Mouse (Mus musculus) hindbrain, embryonic 14.5 days (tissue): ENCODE results near the gene Gm17428. TPM values are rescaled to one million over a fixed set of nuclear protein-coding genes. Genes with fewer than 3 reads are reported as not detected.
"Not testable (repeated sequence)": the region's sequence is repeated elsewhere in the genome, so short reads cannot be mapped to it uniquely, and the experiment has no call there.

Experiments used
- ATAC-seq: fragments of 200-750 bp; cut with Nextera tagmentation; 2 replicates; pipeline ENCODE4 v1.8.0; 2017; ENCODE audit warnings: moderate number of reproducible peaks, mild to moderate bottlenecking, moderate TSS enrichment, moderate library complexity; ENCODE audit not compliant: low FRiP score
- DNase-seq: peaks from one replicate; pipeline ENCODE4 v3.0.0-alpha.2; 2015; ENCODE audit warnings: low spot score
- H3K27ac ChIP-seq: fragments of 300-500 bp; sonication (generic); 2 replicates; pipeline ENCODE4 v1.5.1; 2014; ENCODE audit warnings: mild to moderate bottlenecking, moderate library complexity
- H3K27me3 ChIP-seq: fragments of 300-500 bp; sonication (generic); 2 replicates; pipeline ENCODE4 v1.6.1; 2014; ENCODE audit warnings: mild to moderate bottlenecking, low read length, mixed read lengths; ENCODE audit not compliant: control insufficient read depth, insufficient read depth
- H3K36me3 ChIP-seq: fragments of 300-500 bp; sonication (generic); replicated peaks from 2 replicates; pipeline ENCODE4 v1.6.1; 2014; ENCODE audit not compliant: control insufficient read depth, insufficient read depth
- H3K4me1 ChIP-seq: fragments of 300-500 bp; sonication (generic); replicated peaks from 2 replicates; pipeline ENCODE4 v1.6.1; 2014; ENCODE audit warnings: antibody characterized with exemption, low read length, mixed read lengths; ENCODE audit not compliant: control insufficient read depth, insufficient read depth
- H3K4me2 ChIP-seq: fragments of 300-500 bp; sonication (generic); replicated peaks from 2 replicates; pipeline ENCODE4 v1.6.1; 2014; ENCODE audit warnings: mild to moderate bottlenecking, moderate library complexity
- H3K4me3 ChIP-seq: fragments of 300-500 bp; sonication (generic); replicated peaks from 2 replicates; pipeline ENCODE4 v1.5.1; 2014; ENCODE audit warnings: mild to moderate bottlenecking, low read length
- H3K9ac ChIP-seq: fragments of 300-500 bp; sonication (generic); 2 replicates; pipeline ENCODE4 v1.6.1; 2014
- H3K9me3 ChIP-seq: fragments of 300-500 bp; sonication (generic); 2 replicates; pipeline ENCODE4 v1.6.1; 2016; ENCODE audit warnings: low read length; ENCODE audit not compliant: control insufficient read depth
- WGBS: fragments of 180-500 bp; shearing (Covaris S2); extraction: QIAGEN DNeasy Blood & Tissue Kit; methylation state at CpG from one replicate; pipeline ENCODE4 v1.1.7; 2014; 5-methylcytosine and 5-hydroxymethylcytosine counted together
- polyA plus RNA-seq: library from polyadenylated mRNA; unstranded; fragments of >200 nt; fragmentation: Nextera tagmentation; extraction: Ambion mirVana; gene quantifications from 2 replicates; pipeline ENCODE4 v1.2.1, GENCODE M21; 2014

The Gm17428 gene
- polyA plus RNA-seq, 1 experiment from 2014 or later, result not detected

- Histone ChIP-seq H3K4me1 (peaks cover under 1% of the 10 kb centered on the region; the same call in 1 of the 2 replicates), H3K9ac (no peak overlapping the region), H3K4me2 (no peak overlapping the region), H3K27me3 (no peaks in the 10 kb centered on the region), H3K9me3 (no peaks in the 10 kb centered on the region), H3K27ac (no peak overlapping the region), H3K36me3 (no peaks in the 10 kb centered on the region), H3K4me3 (no peak overlapping the region)
- no peak for ATAC-seq
- DNase-seq, result no peak
These were observed 8.4 kb upstream of the Gm17428 start for GRCm38 (mm10) chr14:54968344-54968743.

- H3K36me3 ChIP-seq, H3K4me3 ChIP-seq, ATAC-seq, H3K9ac ChIP-seq, H3K9me3 ChIP-seq, H3K4me2 ChIP-seq, DNase-seq, H3K27me3 ChIP-seq: not testable (repeated sequence)
- 98% methylated on average over 8 of the region's 11 CpGs for WGBS
- peak overlapping the region; percentile 91 for H3K27ac ChIP-seq
- H3K4me1 ChIP-seq, result peaks cover 15% of the 10 kb centered on the region
These were observed 3.9 kb upstream of the Gm17428 start for GRCm38 (mm10) chr14:54972786-54973185.

GRCm38 (mm10) chr14:54974068-54974791, 2.5 kb upstream of the Gm17428 start:
- no peak overlapping the region for H3K4me2 ChIP-seq
- ATAC-seq, result peak; percentile 62
- H3K36me3 ChIP-seq, result no peaks in the 10 kb centered on the region
- 0 out of 2 replicates have a peak overlapping the region, but pooled peaks have one; percentile 20 for H3K9ac ChIP-seq
- peak overlapping the region; percentile 91 for H3K27ac ChIP-seq
- H3K27me3 ChIP-seq, result no peaks in the 10 kb centered on the region
- 73% methylated on average over 6 of the region's 6 CpGs for WGBS
- no peaks in the 10 kb centered on the region for H3K9me3 ChIP-seq
- DNase-seq, result peak; percentile 76
- peaks cover 15% of the 10 kb centered on the region for H3K4me1 ChIP-seq
- no peak overlapping the region for H3K4me3 ChIP-seq

- Histone ChIP-seq H3K9ac (no peak overlapping the region), H3K4me3 (no peak overlapping the region), H3K36me3 (no peaks in the 10 kb centered on the region), H3K9me3 (no peaks in the 10 kb centered on the region), H3K4me2 (no peak overlapping the region), H3K27me3 (no peaks in the 10 kb centered on the region), H3K27ac (no peak overlapping the region), H3K4me1 (peaks cover 11% of the 10 kb centered on the region)
- ATAC-seq, result no peak
- no peak for DNase-seq
- 91% methylated on average over 8 of the region's 8 CpGs for WGBS
These were observed 1.9 kb downstream of the Gm17428 start for GRCm38 (mm10) chr14:54978664-54979063.

DNA sequence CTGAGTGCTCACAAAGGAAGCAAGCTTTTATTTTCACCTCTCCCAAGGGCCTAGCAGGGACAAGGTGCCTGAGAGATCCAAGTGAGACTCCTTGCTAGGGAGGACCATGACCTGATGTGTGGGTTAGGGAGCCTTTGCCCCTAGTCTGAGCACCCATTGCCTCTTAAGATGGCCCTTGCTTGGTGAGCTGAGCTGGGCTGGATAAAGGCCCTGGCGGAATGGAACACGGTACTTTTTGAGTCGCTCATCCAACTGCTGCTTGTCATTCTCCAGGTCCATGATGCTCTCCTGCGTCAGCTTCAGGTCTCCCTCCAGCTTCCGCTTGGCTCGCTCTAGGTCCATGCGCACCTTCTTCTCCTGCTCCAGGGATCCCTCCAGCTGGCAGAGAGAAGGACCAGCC, 5.2 kb downstream of the Gm17428 start:
- Histone ChIP-seq H3K27me3 (no peaks in the 10 kb centered on the region), H3K9me3 (no peaks in the 10 kb centered on the region), H3K27ac (no peak overlapping the region), H3K4me1 (no peaks in the 10 kb centered on the region), H3K4me2 (no peak overlapping the region), H3K4me3 (no peak overlapping the region), H3K36me3 (no peaks in the 10 kb centered on the region), H3K9ac (no peak overlapping the region)
- no peak for ATAC-seq
- DNase-seq, result no peak
- WGBS, result 89% methylated on average over 7 of the region's 7 CpGs

DNA sequence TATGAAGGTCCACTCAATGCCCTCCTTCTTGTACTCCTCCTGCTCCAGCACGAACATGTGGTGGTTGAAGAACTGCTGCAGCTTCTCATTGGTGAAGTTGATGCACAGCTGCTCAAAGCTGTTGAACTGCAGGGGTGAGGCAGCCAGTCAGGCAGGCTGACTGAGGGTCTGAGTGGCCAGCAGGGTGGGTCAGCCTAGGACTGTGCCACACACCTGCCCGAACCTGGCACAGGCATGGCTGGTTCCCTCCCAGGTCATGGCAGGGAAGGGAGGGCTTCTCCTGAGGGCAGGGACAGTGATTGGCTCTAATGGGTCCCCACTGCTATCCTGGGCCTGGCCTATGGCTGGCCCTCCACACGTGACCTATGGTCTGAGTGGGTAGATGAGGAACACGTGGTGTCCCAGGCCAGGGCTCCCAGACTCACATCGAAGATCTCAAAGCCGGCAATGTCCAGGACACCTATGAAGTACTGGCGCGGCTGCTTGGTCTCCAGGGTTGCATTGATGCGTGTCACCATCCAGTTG, 11.7 kb downstream of the Gm17428 start:
- DNase-seq, H3K4me2 ChIP-seq, H3K9ac ChIP-seq, H3K36me3 ChIP-seq, H3K27ac ChIP-seq, H3K4me3 ChIP-seq, H3K9me3 ChIP-seq, H3K27me3 ChIP-seq, ATAC-seq, H3K4me1 ChIP-seq: not testable (repeated sequence)
- WGBS, result 92% methylated on average over 9 of the region's 9 CpGs

GRCm38 (mm10) chr14:54988882-54989281, 12.1 kb downstream of the Gm17428 start:
- WGBS, result 91% methylated on average over 13 of the region's 13 CpGs
- ATAC-seq, result no peak
- no peak overlapping the region for H3K9ac ChIP-seq
- H3K27ac ChIP-seq, result no peak overlapping the region
- no peaks in the 10 kb centered on the region for H3K36me3 ChIP-seq
- no peaks in the 10 kb centered on the region for H3K27me3 ChIP-seq
- H3K4me3 ChIP-seq, result no peak overlapping the region
- H3K4me2 ChIP-seq, result no peak overlapping the region
- no peaks in the 10 kb centered on the region for H3K4me1 ChIP-seq
- H3K9me3 ChIP-seq, result no peaks in the 10 kb centered on the region
- DNase-seq, result no peak

GRCm38 (mm10) chr14:54989886-54990441, 13.2 kb downstream of the Gm17428 start:
- peak overlapping the region; percentile 14; the same call in 1 of the 2 replicates for H3K27ac ChIP-seq
- DNase-seq, result no peak
- no peaks in the 10 kb centered on the region for H3K9me3 ChIP-seq
- H3K9ac ChIP-seq, result no peak overlapping the region
- no peaks in the 10 kb centered on the region for H3K27me3 ChIP-seq
- H3K4me3 ChIP-seq, result no peak overlapping the region
- H3K36me3 ChIP-seq, result no peaks in the 10 kb centered on the region
- no peak overlapping the region for H3K4me2 ChIP-seq
- ATAC-seq, result no peak
- WGBS, result 83% methylated on average over 8 of the region's 8 CpGs
- H3K4me1 ChIP-seq, result peaks cover 8% of the 10 kb centered on the region

- no peak for ATAC-seq
These were observed 15.5 kb downstream of the Gm17428 start for GRCm38 (mm10) chr14:54992196-54992595.

More at GRCm38 (mm10) chr14:54992196-54992595, 15.5 kb downstream of the Gm17428 start:
- Histone ChIP-seq H3K36me3 (no peaks in the 10 kb centered on the region), H3K4me1 (peaks cover 26% of the 10 kb centered on the region), H3K9me3 (no peaks in the 10 kb centered on the region), H3K27ac (no peak overlapping the region), H3K27me3 (no peaks in the 10 kb centered on the region), H3K9ac (no peak overlapping the region), H3K4me3 (no peak overlapping the region), H3K4me2 (no peak overlapping the region)
- WGBS, result 87% methylated on average over 10 of the region's 10 CpGs
- DNase-seq, result no peak
